Mouse (Mus musculus): ENCODE measurements around the gene Hps6.

The Hps6 gene

GRCm38 (mm10) chr19:46044993-46045695 is 41.8 kb downstream of the Hps6 start, which contains the start of gene Ldb1:
Gene Ldb1 (minus strand): TSS chr19:46045214.
- peak; percentile 55 to 81 for DNase-seq (ENCODE audit: low spot score in 2 of 2)

DNA sequence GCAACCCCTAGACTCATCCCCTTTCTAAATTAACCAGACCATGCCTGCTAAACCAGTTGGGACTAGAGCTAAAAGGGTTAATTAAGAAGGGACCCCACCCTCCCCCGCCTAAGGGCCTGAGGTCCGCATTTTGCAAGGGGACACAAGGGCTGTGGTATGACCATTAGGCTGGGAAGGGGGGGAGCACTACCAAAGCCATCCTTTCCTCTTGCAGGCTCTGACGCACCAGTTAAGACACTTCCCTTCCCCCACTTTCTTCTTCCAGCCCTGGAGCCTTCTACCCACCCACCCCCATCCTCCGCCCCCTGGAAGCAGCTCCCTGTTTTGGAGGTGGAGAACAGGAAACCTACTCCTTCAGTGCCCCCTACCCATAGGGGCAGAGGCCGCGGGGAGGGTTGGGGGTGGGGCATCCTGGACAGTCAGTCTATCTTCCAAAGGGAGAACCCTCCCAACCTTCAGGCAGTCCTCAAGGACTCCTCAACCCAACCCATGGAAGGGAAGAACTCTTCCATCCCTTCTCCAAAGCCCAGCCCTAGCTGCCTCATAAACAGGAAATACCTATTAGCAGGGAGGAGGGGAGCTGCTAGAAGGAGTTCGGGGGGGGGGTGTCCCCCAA is 42.5 kb downstream of the Hps6 start:
- peak in 1 of 2 experiments; percentile 39 for DNase-seq (ENCODE audit: low spot score in 2 of 2)

DNA sequence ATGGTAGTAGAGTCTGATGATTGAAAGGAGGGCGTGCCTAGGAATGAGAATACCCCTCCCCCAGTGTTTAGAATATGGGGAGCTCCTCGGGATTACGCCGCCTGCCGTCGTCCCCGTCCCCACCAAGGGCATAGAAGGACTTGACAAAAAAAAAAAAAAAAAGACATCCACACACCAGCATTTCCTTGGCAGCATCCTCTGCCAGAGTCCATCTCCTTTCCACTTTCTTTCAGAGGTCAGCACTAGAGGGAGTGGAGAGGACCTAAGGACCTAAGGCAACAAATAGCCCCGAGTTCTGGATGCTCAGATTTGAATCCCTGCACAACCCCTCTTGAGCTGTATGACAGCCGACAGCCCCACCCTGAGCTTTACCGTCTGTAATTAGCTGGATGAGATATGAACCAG is 43.3 kb downstream of the Hps6 start:
- no peak for DNase-seq (ENCODE audit: low spot score in 2 of 2)

- DNase-seq (ENCODE audit: low spot score in 2 of 2), result no peak
These were observed 44.1 kb downstream of the Hps6 start for GRCm38 (mm10) chr19:46047426-46047825.

DNA sequence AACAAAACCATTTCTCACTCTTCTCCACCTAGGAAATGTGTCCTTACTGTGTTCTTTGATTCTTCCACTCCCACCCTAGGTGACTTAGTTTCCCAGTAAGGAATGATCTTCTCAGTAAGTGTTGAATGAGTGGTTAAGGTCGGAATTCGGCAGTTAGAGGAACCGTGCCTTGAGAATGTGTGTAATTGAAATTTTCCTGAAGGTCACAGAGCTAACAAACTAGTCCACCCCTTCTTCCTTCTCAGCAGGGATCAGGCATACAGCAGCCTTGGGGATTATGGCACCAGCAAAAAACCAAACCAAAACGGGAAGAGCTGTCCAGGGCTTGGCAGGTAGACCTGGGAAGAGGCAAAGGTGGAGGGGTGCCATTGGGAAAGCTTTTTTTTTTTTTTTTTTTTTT is 45.8 kb downstream of the Hps6 start:
- DNase-seq (ENCODE audit: low spot score in 2 of 2), result no peak

GRCm38 (mm10) chr19:46050462-46050861 is 47.2 kb downstream of the Hps6 start:
- DNase-seq (ENCODE audit: low spot score in 2 of 2), result no peak
